Mouse (Mus musculus) stomach, embryonic 16.5 days (tissue): ENCODE measurements around the gene Npepps. TPM values are rescaled to one million over a fixed set of nuclear protein-coding genes. Genes with fewer than 3 reads are reported as not detected.
"Not testable (repeated sequence)": the region's sequence is repeated elsewhere in the genome, so short reads cannot be mapped to it uniquely, and the experiment has no call there.

Experiments
- ATAC-seq: fragments of 200-750 bp; cut with Nextera tagmentation; 2 replicates; pipeline ENCODE4 v1.8.0; 2017; ENCODE audit warnings: moderate number of reproducible peaks, moderate TSS enrichment; ENCODE audit not compliant: insufficient read depth, low FRiP score
- H3K27ac ChIP-seq: fragments of 300-500 bp; sonication (generic); 2 replicates; pipeline ENCODE4 v1.5.1; 2014; ENCODE audit warnings: low read length
- H3K27me3 ChIP-seq: fragments of 300-500 bp; sonication (generic); 2 replicates; pipeline ENCODE4 v1.6.1; 2014; ENCODE audit warnings: low read length, control low read depth, mixed read lengths; ENCODE audit not compliant: control insufficient read depth, insufficient read depth
- H3K36me3 ChIP-seq: fragments of 300-500 bp; sonication (generic); 2 replicates; pipeline ENCODE4 v1.6.1; 2014; ENCODE audit warnings: low read length; ENCODE audit not compliant: control insufficient read depth, insufficient read depth
- H3K4me1 ChIP-seq: fragments of 300-500 bp; sonication (generic); 2 replicates; pipeline ENCODE4 v1.6.1; 2014; ENCODE audit warnings: low read length, control low read depth, mixed read lengths; ENCODE audit not compliant: control insufficient read depth, insufficient read depth
- H3K4me2 ChIP-seq: fragments of 300-500 bp; sonication (generic); 2 replicates; pipeline ENCODE4 v1.6.1; 2014; ENCODE audit warnings: low read depth, low read length, mixed read lengths
- H3K4me3 ChIP-seq: fragments of 300-500 bp; sonication (generic); replicated peaks from 2 replicates; pipeline ENCODE4 v1.5.1; 2014; ENCODE audit warnings: mild to moderate bottlenecking, low read length
- H3K9ac ChIP-seq: fragments of 300-500 bp; sonication (generic); 2 replicates; pipeline ENCODE4 v1.6.1; 2014; ENCODE audit warnings: low read length
- H3K9me3 ChIP-seq: fragments of 300-500 bp; sonication (generic); replicated peaks from 2 replicates; pipeline ENCODE4 v1.6.1; 2016; ENCODE audit warnings: low read length, control low read depth; ENCODE audit not compliant: control insufficient read depth
- WGBS: fragments of 180-500 bp; shearing (Covaris S2); extraction: QIAGEN DNeasy Blood & Tissue Kit; methylation state at CpG from one replicate; pipeline ENCODE4 v1.1.7; 2014; 5-methylcytosine and 5-hydroxymethylcytosine counted together
- polyA plus RNA-seq: library from polyadenylated mRNA; unstranded; fragments of >200 nt; fragmentation: Nextera tagmentation; extraction: Ambion mirVana; gene quantifications from 2 replicates; pipeline ENCODE4 v1.2.1, GENCODE M21; 2015

The Npepps gene
- polyA plus RNA-seq, 1 experiment from 2014 or later = 94.7 TPM

- not testable (repeated sequence) for H3K4me3 ChIP-seq, H3K27me3 ChIP-seq, H3K27ac ChIP-seq, H3K9ac ChIP-seq, ATAC-seq, H3K4me2 ChIP-seq, H3K36me3 ChIP-seq, H3K9me3 ChIP-seq
- 77% methylated on average over 1 of the region's 1 CpGs for WGBS
- peaks cover 18% of the 10 kb centered on the region for H3K4me1 ChIP-seq
These were observed 32.4 kb upstream of the Npepps start for GRCm38 (mm10) chr11:97312871-97313270.

GRCm38 (mm10) chr11:97310895-97311631, 30.6 kb upstream of the Npepps start:
- ATAC-seq = peak; percentile 16; the same call in 1 of the 2 replicates
- WGBS = 5% methylated on average over 18 of the region's 18 CpGs
- Histone ChIP-seq H3K4me2 (peak overlapping the region; percentile 88), H3K9me3 (no peaks in the 10 kb centered on the region), H3K4me1 (peaks cover 18% of the 10 kb centered on the region), H3K27ac (peak overlapping the region; percentile 95), H3K4me3 (peak overlapping the region; percentile 50), H3K9ac (peak overlapping the region; percentile 73), H3K27me3 (no peaks in the 10 kb centered on the region), H3K36me3 (no peaks in the 10 kb centered on the region)

- no peaks in the 10 kb centered on the region for H3K36me3 ChIP-seq
- H3K27ac ChIP-seq = peak overlapping the region; percentile 95
- peak overlapping the region; percentile 73 for H3K9ac ChIP-seq
- no peaks in the 10 kb centered on the region for H3K27me3 ChIP-seq
- peak overlapping the region; percentile 50 for H3K4me3 ChIP-seq
- ATAC-seq = peak; percentile 76
- H3K4me2 ChIP-seq = peak overlapping the region; percentile 88
- no peaks in the 10 kb centered on the region for H3K9me3 ChIP-seq
- H3K4me1 ChIP-seq = peaks cover 18% of the 10 kb centered on the region
- under 1% methylated on average over 25 of the region's 25 CpGs for WGBS
These were observed 29.6 kb upstream of the Npepps start for GRCm38 (mm10) chr11:97309911-97310571.

- WGBS = 2% methylated on average over 9 of the region's 9 CpGs
These were observed 29.0 kb upstream of the Npepps start for GRCm38 (mm10) chr11:97309451-97309836.

GRCm38 (mm10) chr11:97308806-97309450, 28.5 kb upstream of the Npepps start:
- peak overlapping the region; percentile 50 for H3K4me3 ChIP-seq
- ATAC-seq = no peak
- peak overlapping the region; percentile 95 for H3K27ac ChIP-seq
- H3K9me3 ChIP-seq = no peaks in the 10 kb centered on the region
- WGBS = 37% methylated on average over 3 of the region's 3 CpGs
- no peaks in the 10 kb centered on the region for H3K36me3 ChIP-seq
- peak overlapping the region; percentile 88 for H3K4me2 ChIP-seq
- H3K9ac ChIP-seq = peak overlapping the region; percentile 73
- H3K27me3 ChIP-seq = no peaks in the 10 kb centered on the region
- peaks cover 20% of the 10 kb centered on the region for H3K4me1 ChIP-seq

More at GRCm38 (mm10) chr11:97309451-97309836, 29.0 kb upstream of the Npepps start:
- Histone ChIP-seq H3K4me3 (peak overlapping the region; percentile 50), H3K27me3 (no peaks in the 10 kb centered on the region), H3K9me3 (no peaks in the 10 kb centered on the region), H3K27ac (peak overlapping the region; percentile 95), H3K36me3 (no peaks in the 10 kb centered on the region), H3K4me2 (peak overlapping the region; percentile 88), H3K4me1 (peaks cover 20% of the 10 kb centered on the region), H3K9ac (peak overlapping the region; percentile 73)
- peak; percentile 89 for ATAC-seq

- no peak overlapping the region for H3K4me2 ChIP-seq
- no peak overlapping the region for H3K4me3 ChIP-seq
- 90% methylated on average over 11 of the region's 11 CpGs for WGBS
- H3K36me3 ChIP-seq = no peaks in the 10 kb centered on the region
- H3K9ac ChIP-seq = no peak overlapping the region
- no peaks in the 10 kb centered on the region for H3K9me3 ChIP-seq
- no peak overlapping the region for H3K27ac ChIP-seq
- no peak for ATAC-seq
- H3K27me3 ChIP-seq = no peaks in the 10 kb centered on the region
- peaks cover 25% of the 10 kb centered on the region for H3K4me1 ChIP-seq
These were observed 27.0 kb upstream of the Npepps start for GRCm38 (mm10) chr11:97307294-97308069.

- Histone ChIP-seq H3K36me3 (no peaks in the 10 kb centered on the region), H3K4me1 (peaks cover 30% of the 10 kb centered on the region), H3K4me2 (no peak overlapping the region), H3K9ac (no peak overlapping the region), H3K27ac (peak overlapping the region; percentile 57), H3K27me3 (no peaks in the 10 kb centered on the region), H3K4me3 (no peak overlapping the region), H3K9me3 (no peaks in the 10 kb centered on the region)
- 34% methylated on average over 5 of the region's 5 CpGs for WGBS
- no peak for ATAC-seq
These were observed 24.2 kb upstream of the Npepps start for GRCm38 (mm10) chr11:97304631-97305030.

- Histone ChIP-seq H3K36me3 (no peaks in the 10 kb centered on the region), H3K4me3 (no peak overlapping the region), H3K27ac (peak overlapping the region; percentile 93), H3K4me2 (peak overlapping the region; percentile 2; the same call in 1 of the 2 replicates), H3K4me1 (peaks cover 21% of the 10 kb centered on the region), H3K9me3 (no peaks in the 10 kb centered on the region), H3K27me3 (no peaks in the 10 kb centered on the region), H3K9ac (peak overlapping the region; percentile 21; the same call in 1 of the 2 replicates)
- ATAC-seq = peak; percentile 90
- 10% methylated on average over 7 of the region's 7 CpGs for WGBS
These were observed 21.9 kb upstream of the Npepps start for GRCm38 (mm10) chr11:97302231-97302781.
